Mouse (Mus musculus) mature B cell (primary cell): ENCODE results near the gene Pds5b.
"Not testable (repeated sequence)": the region's sequence is repeated elsewhere in the genome, so short reads cannot be mapped to it uniquely, and the experiment has no call there.

Source experiments
- in situ Hi-C: fragments of 300-500 bp; cut with MboI; formaldehyde crosslinking; loops from 2 replicates; pipeline ENCODE4 v1.14.3; 2019

The Pds5b gene

DNA sequence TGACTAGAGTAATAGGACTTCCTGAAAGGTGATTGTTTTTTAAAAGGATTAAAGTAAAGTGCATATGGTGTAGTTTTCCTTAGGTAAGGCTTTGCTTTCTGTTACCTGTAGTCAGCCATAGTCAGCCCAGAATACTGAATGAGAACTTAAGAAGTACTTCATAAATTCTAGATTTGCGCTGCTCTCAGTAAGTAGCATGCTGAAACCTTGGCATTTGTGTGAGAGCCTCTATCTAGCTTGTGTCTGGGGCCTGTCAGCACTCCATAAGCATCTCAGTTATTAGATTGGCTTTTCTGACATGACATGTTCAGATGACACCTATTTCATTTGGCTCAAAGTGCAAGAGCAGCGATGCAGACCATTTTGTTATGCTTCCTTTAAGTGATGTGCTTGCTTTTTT lies 19.7 kb downstream of the Pds5b start:
- in situ Hi-C loops: no loop called here

DNA sequence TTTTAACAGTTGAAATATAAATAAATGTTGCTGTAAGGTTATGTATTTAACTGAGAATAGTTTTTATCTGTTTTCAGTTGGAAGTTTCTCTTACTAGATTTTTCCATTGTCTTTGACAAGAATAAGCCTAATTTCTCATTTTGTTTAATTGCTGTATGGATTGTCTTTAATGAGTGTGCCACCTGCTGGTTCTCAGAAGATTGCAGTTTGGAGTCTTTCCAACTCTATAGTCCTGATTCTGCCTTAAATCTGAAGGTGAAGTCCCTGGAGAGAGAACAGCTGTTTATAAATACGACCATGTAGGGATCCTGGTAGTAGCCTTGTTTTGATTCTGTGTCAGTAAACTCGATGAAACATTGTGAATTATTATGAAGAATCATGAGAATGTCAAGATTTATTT lies 29.2 kb downstream of the Pds5b start:
- in situ Hi-C loops: no loop called here

DNA sequence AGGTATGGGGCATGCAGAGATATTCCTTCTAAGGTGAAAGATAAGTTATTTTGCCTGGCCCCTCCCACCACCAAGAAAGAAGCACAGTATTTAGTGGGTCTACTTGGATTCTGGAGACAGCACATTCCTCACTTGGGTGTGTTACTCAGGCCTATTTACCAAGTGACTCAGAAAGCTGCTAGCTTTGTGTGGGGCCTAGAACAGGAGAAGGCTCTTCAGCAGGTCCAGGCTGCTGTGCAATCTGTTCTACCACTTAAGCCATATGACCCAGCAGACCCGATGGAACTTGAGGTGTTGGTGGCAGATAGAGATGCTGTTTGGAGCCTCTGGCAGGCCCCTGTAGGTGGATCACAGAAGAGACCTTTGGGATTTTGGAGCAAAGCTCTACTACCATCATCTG lies 33.1 kb downstream of the Pds5b start:
- in situ Hi-C loops: loop anchor here (5.0 kb wide), 1 partner anchor 34 kb away; the partner anchor contains the start of gene Pds5b

DNA sequence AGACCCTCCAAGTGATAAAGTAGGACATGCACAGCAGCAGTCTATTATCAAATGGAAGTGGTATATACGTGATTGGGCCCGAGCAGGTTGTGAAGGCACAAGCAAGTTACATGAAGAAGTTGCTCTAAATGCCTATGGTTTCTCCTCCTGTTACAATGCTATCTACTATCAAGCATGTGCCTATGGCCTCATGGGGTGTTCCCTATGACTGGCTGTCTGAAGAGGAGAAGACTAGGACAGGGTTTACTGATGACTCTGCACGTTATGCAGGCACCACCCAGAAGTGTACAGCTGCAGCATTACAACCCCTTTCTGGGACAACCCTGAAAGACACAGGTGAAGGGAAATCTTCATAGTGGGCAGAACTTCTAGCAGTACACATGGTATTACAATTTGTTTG lies 33.6 kb downstream of the Pds5b start:
- in situ Hi-C loops: loop anchor here (5.0 kb wide), 1 partner anchor 35 kb away; the partner anchor contains the start of gene Pds5b

DNA sequence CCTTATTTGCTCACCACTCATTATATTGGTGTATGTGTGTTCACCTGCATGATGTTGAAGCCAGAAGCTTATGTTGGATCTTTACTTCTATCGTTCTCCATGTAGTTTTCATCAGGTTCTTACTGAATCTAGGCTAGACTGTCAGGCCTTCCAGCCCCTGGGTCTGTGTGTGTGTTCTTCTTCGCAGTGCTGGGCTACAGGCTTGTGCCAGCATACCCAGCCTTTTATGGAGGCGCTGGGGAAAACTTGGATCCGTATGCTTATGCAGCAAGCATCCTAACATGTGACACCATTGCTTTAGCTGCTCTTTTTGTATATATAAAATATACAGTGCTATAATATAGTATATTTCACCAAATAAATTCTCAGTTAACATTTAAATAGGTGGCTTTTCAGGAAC lies 38.0 kb downstream of the Pds5b start:
- in situ Hi-C loops: no loop called here

DNA sequence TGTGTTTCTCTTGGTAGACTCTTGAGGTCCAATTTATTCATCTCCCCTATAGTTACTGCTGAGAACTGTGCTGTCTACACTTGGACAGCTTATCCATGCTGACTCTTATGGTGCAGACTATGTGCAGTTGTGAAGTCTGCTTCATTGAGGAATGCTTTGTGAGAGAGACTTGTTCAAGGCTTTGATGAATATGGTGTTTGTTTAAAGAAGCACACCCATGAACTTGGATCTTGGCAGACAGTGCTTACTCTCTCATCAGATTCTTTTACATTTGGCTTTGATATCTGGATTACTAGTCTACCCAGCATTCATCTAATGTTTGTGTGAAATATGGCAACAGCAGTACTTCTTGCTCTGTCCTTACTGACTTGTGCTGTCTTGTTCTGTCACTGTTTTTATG lies 39.9 kb downstream of the Pds5b start:
- in situ Hi-C loops: no loop called here

DNA sequence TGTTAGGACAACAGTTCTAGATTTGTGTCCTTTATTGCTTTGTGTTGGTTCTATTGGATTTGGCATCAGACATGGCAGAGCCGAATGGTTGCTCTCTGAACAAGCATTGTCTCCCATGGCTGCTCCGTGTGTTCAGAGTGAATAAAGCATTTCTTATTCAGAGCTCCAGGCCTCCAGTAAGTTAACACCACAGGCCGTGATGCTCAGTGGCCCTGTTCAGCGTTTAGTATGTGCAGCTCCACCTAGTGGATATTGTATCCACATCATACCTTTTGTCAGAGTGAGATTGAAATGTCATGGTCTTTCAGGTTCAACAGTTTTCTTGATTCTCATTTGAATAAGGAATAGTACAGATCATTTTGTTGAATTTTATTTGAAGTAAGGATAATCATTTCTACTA lies 44.2 kb downstream of the Pds5b start:
- in situ Hi-C loops: no loop called here

DNA sequence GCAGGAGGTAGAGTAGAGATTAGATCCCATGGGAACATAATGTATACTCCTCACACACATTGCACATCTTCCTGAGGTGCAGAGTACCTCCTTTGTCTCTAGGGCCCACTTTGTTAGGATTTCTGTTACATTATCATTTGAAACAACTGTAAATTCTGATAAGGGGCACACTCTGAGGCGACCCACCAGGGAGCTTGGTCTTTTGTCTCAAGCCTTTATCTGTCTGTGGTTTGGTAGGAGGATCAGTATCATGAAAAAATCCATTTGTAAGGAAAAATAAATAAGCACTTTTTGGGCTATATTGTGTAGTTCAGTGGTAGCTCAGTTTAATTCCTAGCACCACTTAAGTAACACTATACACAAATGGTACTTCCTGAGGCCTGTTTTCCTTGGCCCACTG lies 51.1 kb downstream of the Pds5b start:
- in situ Hi-C loops: no loop called here

DNA sequence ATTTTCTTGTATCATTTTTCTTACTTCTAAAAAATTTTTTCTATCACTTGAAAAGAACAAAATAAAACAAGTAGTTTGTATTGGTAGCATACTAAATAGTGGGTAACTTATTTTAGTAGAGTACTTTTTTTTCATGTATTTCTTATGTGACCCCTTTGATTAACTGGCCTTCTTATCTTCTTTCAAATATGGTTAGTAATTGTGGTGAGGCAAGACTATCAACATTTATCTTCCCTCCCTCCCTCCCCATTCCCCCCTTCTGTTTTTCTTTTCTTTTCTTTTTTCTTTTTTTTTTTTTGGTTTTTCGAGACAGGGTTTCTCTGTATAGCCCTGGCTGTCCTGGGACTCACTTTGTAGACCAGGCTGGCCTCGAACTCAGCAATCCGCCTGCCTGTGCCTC lies 63.5 kb downstream of the Pds5b start:
- in situ Hi-C loops: not testable (repeated sequence)

DNA sequence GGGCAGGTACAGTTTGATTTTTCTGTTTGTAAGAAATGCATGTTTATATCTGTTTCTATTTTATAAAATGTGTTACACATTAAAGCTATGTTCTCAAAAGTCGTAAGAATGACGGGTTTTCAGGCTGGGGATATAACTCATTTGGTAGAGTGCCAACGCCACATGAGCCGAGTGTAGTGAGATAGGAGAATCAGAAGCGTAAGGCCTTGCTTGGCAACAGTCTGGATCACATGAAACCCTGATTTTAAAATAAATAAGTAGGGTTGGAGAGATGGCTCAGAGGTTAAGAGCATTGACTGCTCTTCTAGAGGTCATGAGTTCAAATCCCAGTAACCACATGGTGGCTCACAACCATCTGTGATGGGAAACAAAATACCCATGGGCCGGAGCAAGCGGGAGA lies 65.8 kb downstream of the Pds5b start:
- in situ Hi-C loops: no loop called here

DNA sequence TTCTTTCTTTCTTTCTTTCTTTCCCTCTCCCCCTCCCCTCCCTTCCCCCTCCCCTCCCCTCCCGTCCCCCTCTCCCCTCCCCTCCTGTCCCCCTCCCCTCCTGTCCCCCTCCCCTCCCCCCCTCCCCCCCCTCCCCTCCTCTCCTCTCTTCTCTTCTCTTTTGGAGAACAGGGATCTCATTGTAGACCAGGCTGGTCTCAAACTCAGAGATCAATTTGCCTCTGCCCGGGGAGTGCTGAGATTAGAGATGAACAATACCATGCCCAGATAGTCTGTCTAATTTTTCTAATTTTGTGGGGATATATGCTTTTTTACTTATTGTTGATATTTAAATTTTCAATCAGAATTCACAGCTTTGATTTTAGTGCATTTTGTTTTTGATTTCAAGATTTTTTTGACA lies 67.1 kb downstream of the Pds5b start:
- in situ Hi-C loops: no loop called here

DNA sequence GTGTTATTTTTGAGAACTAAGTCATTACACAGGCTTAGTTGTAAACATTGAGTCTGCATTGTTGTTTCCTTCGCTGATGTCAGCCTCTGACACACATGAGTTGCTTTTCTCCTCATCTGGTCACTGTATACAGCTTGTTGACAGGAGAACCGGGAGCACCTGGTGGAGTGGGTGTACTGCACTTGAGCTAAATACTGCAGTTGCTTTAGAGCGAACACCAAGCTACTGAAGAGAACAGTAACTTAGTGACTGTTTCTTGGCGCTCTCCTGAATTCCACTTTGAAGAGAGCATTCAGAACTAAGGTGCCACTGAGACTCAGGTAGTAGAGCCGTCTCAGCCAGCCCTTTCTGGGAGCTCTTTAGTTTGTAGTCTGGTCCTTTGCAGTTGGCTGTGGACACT lies 83.1 kb downstream of the Pds5b start:
- in situ Hi-C loops: no loop called here

DNA sequence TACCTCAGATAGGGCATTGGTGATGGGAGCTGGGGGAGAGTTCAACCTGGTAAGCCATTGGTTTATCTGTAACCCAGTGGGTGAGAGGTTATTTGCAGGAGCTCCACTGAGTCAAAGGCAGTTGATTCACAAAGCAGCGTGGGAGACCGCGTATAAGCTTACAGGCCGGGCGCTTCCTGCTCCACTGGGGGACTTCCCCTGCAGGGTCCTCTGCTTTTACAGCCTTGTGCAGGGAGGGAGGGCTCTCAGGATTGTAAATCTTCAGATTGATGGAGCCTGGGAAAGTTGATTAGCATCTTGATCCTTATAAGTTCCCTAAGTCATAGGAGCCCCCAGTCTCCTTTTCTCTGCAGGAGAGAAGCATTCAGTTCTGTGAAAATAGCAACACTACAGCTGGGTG lies 98.9 kb downstream of the Pds5b start:
- in situ Hi-C loops: no loop called here

DNA sequence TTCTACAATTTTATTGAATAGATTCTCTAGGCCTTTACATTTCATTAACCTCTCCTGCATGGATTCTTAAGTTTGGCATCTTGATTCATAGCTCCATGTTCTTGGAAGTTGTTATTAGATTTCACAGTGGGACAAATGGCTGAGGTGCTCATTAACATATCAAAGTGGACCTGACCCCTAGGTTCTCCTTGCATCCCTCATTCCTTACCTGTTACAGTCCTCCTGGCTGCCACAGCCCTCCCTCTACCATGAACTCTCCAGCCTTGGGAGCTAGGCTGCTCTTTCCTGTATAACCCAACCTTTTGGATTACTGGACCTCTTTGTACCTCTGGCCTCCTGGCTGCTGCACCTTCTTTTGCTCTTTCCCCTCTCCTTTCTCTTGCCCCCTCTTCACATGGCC lies 99.5 kb downstream of the Pds5b start:
- in situ Hi-C loops: no loop called here

DNA sequence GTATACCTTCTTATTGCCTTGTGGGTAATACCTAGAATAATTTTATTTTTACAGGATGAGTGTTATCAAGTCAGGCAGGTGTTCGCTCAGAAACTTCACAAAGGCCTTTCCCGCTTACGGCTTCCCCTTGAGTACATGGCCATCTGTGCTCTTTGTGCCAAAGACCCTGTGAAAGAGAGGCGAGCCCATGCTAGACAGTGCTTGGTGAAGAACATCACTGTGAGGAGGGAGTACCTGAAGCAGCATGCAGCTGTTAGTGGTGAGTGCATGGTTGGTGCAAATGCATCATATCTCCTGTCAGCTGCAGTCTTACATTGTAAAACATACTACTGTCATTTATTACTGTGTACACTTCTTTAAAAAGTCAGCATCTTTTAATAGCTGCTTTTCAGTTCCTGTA lies 114.7 kb downstream of the Pds5b start:
- in situ Hi-C loops: no loop called here

DNA sequence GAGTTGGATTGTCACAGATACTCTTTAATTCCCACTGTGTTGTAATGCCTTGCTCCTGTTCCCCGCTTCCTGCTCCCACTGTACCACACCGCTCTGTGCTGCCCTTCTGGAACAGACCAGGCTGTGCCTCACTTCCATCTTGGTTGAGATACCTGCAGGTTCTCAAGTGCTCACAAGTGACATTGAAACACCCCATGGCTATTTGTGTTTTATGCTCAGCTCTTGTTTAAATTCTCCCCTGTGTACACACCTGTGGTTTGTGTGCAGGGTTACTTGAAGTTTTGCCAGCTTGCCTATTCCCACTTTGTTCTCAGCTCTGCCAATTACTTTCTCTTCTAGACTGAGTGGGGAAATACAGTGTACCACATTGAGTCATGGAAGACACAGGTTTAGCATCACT lies 115.5 kb downstream of the Pds5b start:
- in situ Hi-C loops: no loop called here

DNA sequence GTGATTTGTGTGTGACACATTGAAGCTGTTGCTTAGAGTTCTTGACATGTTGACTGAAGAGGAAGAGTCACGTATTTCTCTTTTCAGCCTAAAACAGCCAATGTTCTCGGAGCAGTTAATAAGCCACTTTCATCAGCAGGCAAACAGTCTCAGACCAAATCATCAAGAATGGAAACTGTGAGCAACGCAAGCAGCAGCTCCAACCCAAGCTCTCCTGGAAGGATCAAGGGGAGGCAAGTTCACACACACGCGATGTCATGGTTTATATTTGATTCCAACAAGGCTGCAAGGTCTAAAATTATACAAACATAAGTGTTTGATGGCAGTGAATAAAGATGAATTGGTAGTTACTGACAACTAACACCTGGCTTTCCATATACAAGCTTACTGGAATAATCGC lies 120.6 kb downstream of the Pds5b start:
- in situ Hi-C loops: no loop called here

DNA sequence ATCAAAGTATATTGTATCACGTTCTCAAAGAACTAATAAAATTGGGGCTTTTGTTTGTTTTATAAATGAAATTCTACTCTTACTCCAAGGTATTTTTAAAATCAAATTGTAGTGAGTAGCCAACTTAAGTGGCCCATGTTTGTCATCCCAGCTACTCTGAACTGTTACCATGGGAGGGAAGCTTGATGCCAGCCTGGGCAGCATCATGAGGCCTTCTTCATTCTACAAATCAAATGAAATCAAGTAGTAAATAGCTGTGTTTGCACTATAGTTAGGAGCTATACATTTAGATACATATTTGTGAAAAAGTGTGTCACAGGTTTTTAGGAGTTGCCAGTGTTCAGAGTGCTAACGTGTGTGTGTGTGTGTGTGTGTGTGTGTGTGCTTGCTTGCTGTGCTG lies 126.5 kb downstream of the Pds5b start:
- in situ Hi-C loops: no loop called here

DNA sequence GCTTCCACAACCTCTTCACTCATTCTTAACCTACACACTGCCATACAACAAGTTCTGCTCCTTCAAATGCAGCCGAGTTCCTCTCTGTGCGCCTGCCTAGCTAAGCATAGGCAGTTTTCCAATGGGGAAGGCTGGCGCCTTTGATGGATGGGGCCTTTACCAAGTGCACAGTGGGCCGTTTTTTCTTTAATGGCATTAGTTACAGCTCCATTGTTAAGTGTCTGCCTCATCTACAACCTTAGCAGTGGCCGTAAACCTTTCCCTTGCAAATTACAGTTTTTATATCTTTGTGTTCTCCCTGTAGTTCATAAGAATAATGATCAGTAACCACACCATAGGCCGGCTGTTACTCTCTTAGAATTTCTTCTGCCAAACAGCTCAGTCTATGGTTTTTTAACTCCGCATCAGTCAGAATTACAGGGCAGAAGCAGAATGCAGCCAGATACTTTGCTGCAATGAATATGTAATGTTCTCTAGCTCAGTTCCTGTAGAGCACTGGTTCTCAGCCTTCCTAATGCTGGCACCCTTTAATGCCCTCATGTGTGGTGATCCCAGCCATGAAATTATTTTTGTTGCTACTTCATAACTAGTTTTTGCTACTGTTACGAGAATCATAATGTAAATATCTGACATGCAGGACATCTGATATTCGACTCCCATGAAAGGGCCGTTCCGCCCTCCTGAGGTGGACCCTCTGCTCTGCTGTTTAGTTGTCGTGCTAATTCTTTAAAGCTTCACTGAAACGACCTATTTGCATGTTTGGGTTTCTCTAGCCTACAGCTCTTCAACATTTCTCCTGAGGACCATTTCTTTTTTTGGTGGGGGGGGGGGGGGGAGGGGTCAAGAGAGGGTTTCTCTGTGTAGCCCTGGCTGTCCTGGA lies 140.8 kb downstream of the Pds5b start:
- in situ Hi-C loops: no loop called here

DNA sequence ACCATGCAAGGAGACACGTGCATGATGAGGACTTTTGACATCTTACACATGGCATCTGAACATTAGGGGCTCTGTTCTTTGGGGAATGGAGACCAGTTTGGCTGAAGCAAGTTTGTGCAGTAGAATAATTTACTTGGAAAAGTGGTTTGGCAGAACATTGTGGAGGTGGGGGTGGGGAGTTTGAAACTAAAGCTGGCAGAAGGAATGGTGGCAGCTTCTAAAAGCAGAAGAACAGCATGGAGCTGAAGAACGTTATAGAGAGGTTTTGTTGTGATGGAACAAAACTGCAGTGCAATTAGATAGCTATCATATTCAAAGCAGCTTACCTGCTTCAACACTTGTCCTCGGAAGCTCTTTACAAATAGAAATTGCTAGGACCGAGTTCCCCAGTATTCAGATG lies 141.9 kb downstream of the Pds5b start:
- in situ Hi-C loops: no loop called here

DNA sequence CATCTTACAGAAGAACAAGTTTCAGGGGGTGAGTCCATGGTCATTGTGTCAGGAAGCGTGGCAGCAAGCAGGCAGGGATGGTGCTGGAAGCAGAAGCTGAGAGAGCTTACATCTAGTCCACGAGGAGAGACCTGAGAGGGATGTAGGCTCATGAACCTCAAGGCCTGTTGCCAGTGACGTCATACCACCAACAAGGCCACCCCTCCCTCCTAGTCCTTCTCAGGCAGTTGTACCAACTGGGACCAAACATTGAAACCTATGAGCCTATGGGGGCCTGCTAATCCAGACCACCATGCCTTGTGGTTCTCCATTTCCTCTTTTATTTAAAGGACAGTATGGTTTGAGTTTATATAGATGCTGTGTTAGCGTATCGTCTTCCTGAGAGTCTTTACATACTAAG lies 143.2 kb downstream of the Pds5b start:
- in situ Hi-C loops: no loop called here

DNA sequence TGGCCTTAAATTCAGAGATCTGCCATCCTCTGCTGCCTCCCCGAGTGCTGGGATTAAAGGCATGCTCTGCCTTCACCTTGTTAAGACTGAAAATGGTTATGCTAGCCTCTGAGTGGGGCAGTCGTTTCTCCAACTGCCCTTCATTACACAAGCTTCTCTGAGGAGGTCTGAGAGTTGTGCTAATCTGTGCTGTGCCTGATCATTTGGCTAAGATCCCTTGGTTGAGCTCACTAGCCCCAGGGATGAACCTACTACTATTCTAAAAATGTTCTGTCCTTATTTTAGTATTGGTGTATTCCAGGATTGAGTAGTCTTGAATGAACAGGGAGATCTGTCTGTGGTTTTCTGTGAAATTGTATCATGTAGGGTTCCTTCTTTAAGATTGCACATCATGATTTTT lies 144.5 kb downstream of the Pds5b start:
- in situ Hi-C loops: no loop called here

DNA sequence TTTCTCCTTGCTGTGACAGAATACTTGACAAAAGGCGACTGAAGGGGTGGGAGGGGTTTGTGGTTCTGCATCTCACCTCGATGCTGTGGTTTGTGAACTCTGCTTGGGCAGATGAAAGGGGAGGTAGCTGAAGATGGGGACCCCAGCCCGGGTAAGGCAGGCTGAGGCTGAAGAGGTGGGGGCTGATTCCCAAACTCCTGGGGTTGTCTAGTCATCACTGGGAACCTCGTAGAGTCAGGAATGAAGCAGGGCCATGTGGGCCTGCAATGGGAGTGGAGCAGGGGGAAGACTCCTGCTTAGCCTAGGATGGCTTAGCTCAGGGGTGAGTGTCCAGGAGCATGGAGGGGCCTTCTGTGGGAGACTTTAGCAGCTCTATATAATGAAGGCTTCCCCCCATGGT lies 145.3 kb downstream of the Pds5b start:
- in situ Hi-C loops: no loop called here

DNA sequence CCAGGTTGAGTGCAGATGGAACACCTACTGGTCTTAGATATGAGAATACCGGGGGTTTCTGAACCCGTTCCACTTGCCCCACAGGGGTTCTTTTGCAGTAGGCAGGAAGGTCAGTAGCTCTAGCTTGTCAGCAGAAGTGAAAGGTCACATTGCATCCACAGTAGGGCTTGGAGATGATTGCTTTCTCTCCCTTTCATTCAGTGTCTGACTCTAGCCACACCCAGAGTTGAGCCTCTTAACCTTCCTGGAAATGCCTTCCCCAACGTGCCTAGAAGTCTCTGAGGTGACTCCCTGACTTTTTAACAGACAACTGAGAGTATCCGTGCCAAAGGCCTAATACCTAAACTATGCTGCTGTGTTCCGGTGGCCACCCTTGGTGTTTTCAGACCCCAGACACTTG lies 146.0 kb downstream of the Pds5b start:
- in situ Hi-C loops: no loop called here
